Mouse (Mus musculus) brain, embryonic 18.5 days (tissue): ENCODE measurements around the gene Vmn1r231.

Experiments
- DNase-seq: peaks from one replicate; pipeline ENCODE4 v3.0.0-alpha.2; 2012; ENCODE audit warnings: low read depth, low spot score

Vmn1r231 gene

DNA sequence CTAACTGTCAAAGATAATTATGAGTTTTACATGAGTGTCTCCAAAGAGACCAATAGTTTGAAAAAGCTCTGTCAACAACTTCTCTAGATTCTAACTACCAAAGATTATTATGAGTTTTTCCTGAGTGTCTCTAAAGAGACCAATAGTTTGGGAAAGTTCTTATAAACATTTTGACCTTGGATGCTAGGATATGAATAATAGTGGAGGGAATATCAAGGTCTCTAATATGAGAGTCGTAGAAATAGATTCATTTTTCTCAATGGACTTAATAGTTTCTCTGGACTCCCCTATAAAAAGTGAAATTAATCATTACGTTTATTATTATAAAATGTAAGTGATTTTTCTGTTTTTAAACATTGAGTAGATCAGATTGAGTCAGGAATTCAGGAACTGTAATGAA, at the start of gene Vmn1r231:
Vmn1r231 (minus strand) TSS at position 101 of the 400 bp plus-strand sequence.
- no peak for DNase-seq

DNA sequence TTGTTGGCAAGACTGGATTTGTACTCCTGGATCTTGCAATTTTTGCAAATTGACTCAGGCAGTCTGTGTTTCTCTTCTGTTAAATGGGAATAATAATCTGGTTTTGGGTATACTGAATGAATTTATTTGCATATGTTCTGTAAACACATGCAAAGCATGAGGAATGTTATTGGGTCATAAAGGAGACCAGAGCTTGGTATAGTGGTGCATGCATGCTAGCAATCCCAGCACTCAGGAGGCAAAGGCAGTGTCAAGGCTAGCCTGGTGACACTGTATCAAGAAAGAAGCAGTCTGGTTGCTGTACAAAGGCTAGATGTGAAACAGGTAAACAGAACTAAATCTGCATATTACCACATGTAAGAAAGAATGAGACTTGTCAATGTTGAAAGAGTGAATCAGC, 41.7 kb upstream of the Vmn1r231 start:
- no peak for DNase-seq

DNA sequence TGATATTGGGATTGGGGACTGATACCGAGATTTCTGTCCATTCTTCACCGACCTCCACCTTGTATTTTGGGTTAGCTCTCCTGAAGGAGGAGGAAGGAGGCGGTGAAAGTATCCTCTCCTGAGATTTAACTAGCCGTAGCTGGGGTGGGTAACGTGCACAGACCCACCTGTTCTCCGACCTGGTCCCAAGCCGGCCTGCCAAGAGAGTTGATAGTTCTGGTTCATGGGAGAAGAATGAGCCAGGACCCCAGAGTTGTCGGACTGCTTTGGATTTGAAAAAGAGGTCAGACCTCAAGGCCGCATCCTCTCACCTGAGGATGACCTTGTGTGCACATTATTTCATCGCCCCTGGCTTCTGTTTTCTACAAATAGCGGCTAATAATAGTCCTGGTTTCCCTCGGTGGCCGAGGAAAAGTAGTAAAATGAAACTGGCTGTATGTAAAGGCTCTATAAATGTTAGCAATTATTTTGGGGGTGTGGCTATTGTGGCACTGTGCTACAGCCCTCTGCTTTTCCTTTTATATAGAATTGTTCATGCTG, 41.2 kb upstream of the Vmn1r231 start:
- DNase-seq: no peak

DNA sequence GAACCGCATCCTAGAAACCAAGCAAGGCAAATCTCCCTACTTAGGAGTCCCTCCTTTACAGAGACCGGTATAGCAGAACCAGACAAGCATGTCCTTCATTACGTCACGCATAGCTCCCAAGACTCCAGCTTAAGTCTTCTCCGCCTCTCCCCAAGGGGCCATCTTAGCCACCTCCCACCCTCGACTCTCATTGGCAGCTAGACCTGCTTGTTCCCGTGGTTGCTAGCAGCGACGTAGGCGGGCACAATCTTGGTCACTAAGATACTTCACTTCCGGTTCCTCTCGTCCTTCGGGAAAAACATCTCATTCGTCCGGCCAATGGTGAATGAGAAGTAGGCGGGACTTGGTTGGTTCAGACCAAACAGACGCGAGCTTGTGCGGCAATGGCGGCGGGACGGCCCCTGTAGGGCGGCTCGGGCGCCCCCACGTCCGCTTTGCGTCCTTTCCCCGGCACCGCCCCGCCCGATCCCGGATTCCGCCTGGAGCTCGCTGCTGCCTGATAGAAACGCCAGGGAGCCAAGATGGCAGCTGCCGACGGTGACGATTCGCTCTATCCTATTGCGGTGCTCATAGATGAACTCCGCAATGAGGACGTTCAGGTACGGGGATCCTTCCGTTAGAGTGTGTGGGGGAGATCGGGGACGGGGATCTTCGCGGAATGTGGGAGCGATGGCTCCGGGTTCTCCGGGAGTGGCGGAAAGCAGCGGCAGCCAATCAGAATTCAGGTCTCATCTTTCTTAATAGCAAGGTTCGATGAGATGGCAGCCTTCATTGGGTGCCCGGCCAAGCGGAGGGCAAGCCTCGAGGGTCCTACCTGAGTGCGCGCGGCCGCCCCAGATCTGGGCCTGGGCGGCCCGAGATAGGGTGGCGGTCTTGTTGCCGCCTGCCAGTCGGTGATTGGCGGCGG, 40.3 kb upstream of the Vmn1r231 start, which contains the start of gene Ppp2r1a:
Ppp2r1a (plus strand) TSS at position 327 of the 907 bp plus-strand sequence.
- DNase-seq: peak; percentile 100

DNA sequence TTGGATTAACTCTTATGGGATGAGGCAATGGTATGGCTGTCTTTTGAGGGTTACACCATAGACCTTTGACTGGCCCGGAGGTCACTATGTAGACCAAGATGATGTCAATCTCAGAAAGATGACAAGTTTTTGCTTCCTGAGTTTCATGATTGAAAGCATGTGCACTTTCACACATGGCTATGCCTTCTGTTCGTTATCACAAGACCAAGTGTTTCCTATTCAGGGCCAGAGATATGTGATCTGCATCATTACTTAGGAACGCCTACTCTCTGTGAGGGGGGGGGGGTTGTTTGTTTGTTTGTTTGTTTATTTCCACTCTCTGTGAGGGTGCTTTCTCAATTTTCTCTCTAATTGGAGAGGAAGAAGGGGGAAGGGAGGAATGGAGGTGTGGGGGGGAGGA, 39.3 kb upstream of the Vmn1r231 start:
- DNase-seq: no peak

DNA sequence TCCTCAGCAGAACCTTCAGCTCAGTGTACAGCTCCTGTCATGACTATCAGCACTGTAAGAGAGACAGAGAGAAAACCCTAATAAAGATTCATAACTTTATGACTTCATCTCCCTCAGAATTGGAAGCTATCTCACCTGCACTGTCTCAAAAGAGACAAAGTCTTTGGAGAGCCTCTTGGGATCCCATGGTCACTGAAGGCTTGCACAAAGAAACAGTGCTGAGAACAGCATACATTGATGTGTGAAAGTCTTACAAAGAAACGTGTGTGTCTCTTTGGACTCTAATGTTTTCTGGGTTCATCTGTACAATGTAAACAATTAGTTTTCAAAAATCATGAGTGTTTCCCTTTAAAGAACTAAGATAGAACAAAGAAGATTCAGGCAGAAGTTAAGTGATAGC, 14.7 kb upstream of the Vmn1r231 start, which contains the start of gene Vmn1r232:
Vmn1r232 (minus strand) TSS at position 101 of the 400 bp plus-strand sequence.
- no peak for DNase-seq

DNA sequence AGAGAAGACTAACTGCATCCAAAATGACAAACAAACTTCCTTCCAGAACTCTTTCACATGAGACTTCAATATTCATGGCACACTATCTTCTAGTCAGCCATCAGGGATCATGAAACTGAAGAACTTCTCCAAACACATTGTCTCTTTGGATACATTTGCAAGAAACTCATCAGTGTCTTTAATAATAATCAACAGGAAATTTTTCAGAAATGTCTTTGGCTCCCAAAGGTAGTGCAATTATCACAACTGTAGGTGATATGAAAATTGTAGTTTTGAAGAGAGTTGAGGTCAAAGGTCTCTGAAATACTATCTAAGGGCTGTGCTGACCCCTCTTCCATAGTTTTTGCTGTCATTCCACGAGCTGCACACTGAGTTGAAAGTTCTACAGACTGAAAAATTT, 64.7 kb downstream of the Vmn1r231 start, which contains the start of gene Vmn1r230:
Vmn1r230 (plus strand) TSS at position 301 of the 400 bp plus-strand sequence.
- DNase-seq: no peak
